Mouse (Mus musculus) myocyte (in vitro differentiated cells): Measurements from ENCODE around the gene Lins1. TPM values are rescaled to one million over a fixed set of nuclear protein-coding genes. Genes with fewer than 3 reads are reported as not detected.

Experiments
- H3K27me3 ChIP-seq: one replicate; pipeline ENCODE4 v1.6.1; 2011; ENCODE audit not compliant: control insufficient read depth, insufficient read depth, insufficient read length
- H3K36me3 ChIP-seq: one replicate; pipeline ENCODE4 v1.6.1; 2011; ENCODE audit not compliant: control insufficient read depth, insufficient read depth
- H3K4me2 ChIP-seq: one replicate; pipeline ENCODE4 v1.6.1; 2011; ENCODE audit warnings: low read depth, control low read depth
- H3K4me3 ChIP-seq: one replicate; pipeline ENCODE4 v1.5.1; 2011; ENCODE audit warnings: mild to moderate bottlenecking, control low read depth, moderate library complexity
- H3K79me2 ChIP-seq: one replicate; pipeline ENCODE4 v1.6.1; 2011; ENCODE audit not compliant: control insufficient read depth, insufficient read depth
- H3ac ChIP-seq: one replicate; pipeline ENCODE4 v1.6.1; 2011; ENCODE audit not compliant: control insufficient read depth, insufficient read length
- CEBPB ChIP-seq: IDR thresholded peaks from 2 replicates; pipeline ENCODE4 v1.6.1; 2011; ENCODE audit warnings: mild to moderate bottlenecking, moderate library complexity; ENCODE audit not compliant: poor library complexity, insufficient read depth, severe bottlenecking
- E2F4 ChIP-seq: IDR thresholded peaks from one replicate; pipeline ENCODE4 v1.6.1; 2011; ENCODE audit warnings: mild to moderate bottlenecking, control low read depth, moderate library complexity; ENCODE audit not compliant: insufficient read depth
- MAX ChIP-seq: IDR thresholded peaks from one replicate; pipeline ENCODE4 v1.6.1; 2011; ENCODE audit warnings: low read depth, mild to moderate bottlenecking, control low read depth
- MYOD1 ChIP-seq, 3 experiments: IDR thresholded peaks; one replicate each; pipeline ENCODE4 v1.6.1; 2011; ENCODE audit warnings: control low read depth in 2 of 3, low read depth in 2 of 3, mild to moderate bottlenecking in 2 of 3, moderate library complexity in 1 of 3; ENCODE audit not compliant: insufficient read length in 2 of 3, control insufficient read depth in 1 of 3
- MYOG ChIP-seq, 3 experiments: IDR thresholded peaks; one replicate each; pipeline ENCODE4 v1.6.1; 2011; ENCODE audit warnings: control low read depth in 2 of 3, low read depth in 2 of 3, mild to moderate bottlenecking in 2 of 3; ENCODE audit not compliant: insufficient read length in 2 of 3, control insufficient read depth in 1 of 3, insufficient read depth in 1 of 3
- POLR2A ChIP-seq: IDR thresholded peaks from one replicate; pipeline ENCODE4 v1.6.1; 2011; ENCODE audit warnings: low read depth, mild to moderate bottlenecking, control low read depth, moderate library complexity; ENCODE audit not compliant: insufficient read length
- POLR2AphosphoS2 ChIP-seq: IDR thresholded peaks from one replicate; pipeline ENCODE4 v1.6.1; 2011; ENCODE audit warnings: low read depth, control low read depth; ENCODE audit not compliant: insufficient read length
- REST ChIP-seq: IDR thresholded peaks from one replicate; pipeline ENCODE4 v1.6.1; 2011; ENCODE audit warnings: mild to moderate bottlenecking, control low read depth, moderate library complexity; ENCODE audit not compliant: insufficient read depth, insufficient read length
- SRF ChIP-seq: IDR thresholded peaks from one replicate; pipeline ENCODE4 v1.6.1; 2011; ENCODE audit warnings: low read depth; ENCODE audit not compliant: control insufficient read depth, insufficient read length
- TCF12 ChIP-seq: IDR thresholded peaks from one replicate; pipeline ENCODE4 v1.6.1; 2011; ENCODE audit warnings: mild to moderate bottlenecking, control low read depth; ENCODE audit not compliant: poor library complexity, insufficient read depth, severe bottlenecking
- TCF3 ChIP-seq: IDR thresholded peaks from one replicate; pipeline ENCODE4 v1.6.1; 2011; ENCODE audit warnings: low read depth, control low read depth; ENCODE audit not compliant: insufficient read length
- USF1 ChIP-seq: IDR thresholded peaks from one replicate; pipeline ENCODE4 v1.6.1; 2011; ENCODE audit warnings: low read depth, mild to moderate bottlenecking, control low read depth, moderate library complexity
- polyA plus RNA-seq: library from polyadenylated mRNA; unstranded; fragments of >200 nt; fragmentation: generic; extraction: Trizol; gene quantifications from one replicate; pipeline ENCODE4 v1.2.1, GENCODE M21; 2012; ENCODE audit warnings: missing spikeins

Gene Lins1
- polyA plus RNA-seq, 1 experiment: 6.7 TPM

GRCm38 (mm10) chr7:66743377-66743781, 53.7 kb downstream of the Lins1 start, which contains the start of gene Cers3:
Cers3 (plus strand) TSS chr7:66743504.
- TF ChIP-seq MYOD1 (IDR thresholded peaks at IDR 0.05; ENCODE audit: control insufficient read depth in 1 of 3, insufficient read length in 2 of 3, low read depth in 2 of 3): no peak
- no peak for TF ChIP-seq MYOG (IDR thresholded peaks at IDR 0.05; ENCODE audit: control insufficient read depth in 1 of 3, insufficient read depth in 1 of 3, insufficient read length in 2 of 3, low read depth in 2 of 3)
- no peak for TF ChIP-seq TCF12
- no peak for TF ChIP-seq POLR2AphosphoS2
- TF ChIP-seq MAX: no peak
- TF ChIP-seq POLR2A: no peak
- no peak for TF ChIP-seq CEBPB
- no peak for TF ChIP-seq TCF3
- no peak for TF ChIP-seq SRF
- no peak for TF ChIP-seq REST
- TF ChIP-seq USF1: no peak
- no peak for TF ChIP-seq E2F4
- Histone ChIP-seq H3ac (no peak within 1 kb of the TSS), H3K36me3 (no peaks in the 10 kb centered on the region), H3K4me2 (no peak within 1 kb of the TSS), H3K27me3 (no peaks in the 10 kb centered on the region), H3K4me3 (no peak within 1 kb of the TSS), H3K79me2 (no peaks in the 10 kb centered on the region)

DNA sequence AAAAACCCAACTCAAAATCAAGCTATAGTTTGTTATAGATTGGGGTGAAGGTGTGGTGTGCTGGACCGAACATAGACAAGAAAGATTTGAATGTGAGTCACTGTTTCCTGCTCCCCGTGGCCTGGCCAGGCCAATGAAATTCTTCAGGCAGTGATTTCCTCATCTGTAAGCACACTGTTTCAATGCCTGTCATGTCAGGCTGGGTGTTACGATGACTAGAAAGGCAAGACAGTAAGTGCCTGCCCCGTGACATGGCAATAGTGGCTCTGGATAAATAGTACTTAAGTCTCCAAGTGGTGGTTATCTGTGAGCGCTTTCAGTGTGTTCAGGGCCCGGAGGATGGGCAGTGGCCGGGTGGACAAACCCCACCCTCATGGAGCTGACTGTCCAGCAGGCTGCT, 57.3 kb downstream of the Lins1 start:
- H3K79me2 ChIP-seq: no peaks in the 10 kb centered on the region
- H3K27me3 ChIP-seq: no peaks in the 10 kb centered on the region
- TF ChIP-seq POLR2AphosphoS2 (no peak), TCF12 (no peak), SRF (no peak), CEBPB (no peak), MAX (no peak), MYOG (IDR thresholded peaks at IDR 0.05; ENCODE audit: control insufficient read depth in 1 of 3, insufficient read depth in 1 of 3, insufficient read length in 2 of 3, low read depth in 2 of 3) (no peak), MYOD1 (IDR thresholded peaks at IDR 0.05; ENCODE audit: control insufficient read depth in 1 of 3, insufficient read length in 2 of 3, low read depth in 2 of 3) (no peak), REST (no peak), POLR2A (no peak), E2F4 (no peak), TCF3 (no peak), USF1 (no peak)
- H3K4me2 ChIP-seq: no peak overlapping the region
- H3K36me3 ChIP-seq: no peaks in the 10 kb centered on the region
- H3ac ChIP-seq: no peak overlapping the region
- H3K4me3 ChIP-seq: no peak overlapping the region

DNA sequence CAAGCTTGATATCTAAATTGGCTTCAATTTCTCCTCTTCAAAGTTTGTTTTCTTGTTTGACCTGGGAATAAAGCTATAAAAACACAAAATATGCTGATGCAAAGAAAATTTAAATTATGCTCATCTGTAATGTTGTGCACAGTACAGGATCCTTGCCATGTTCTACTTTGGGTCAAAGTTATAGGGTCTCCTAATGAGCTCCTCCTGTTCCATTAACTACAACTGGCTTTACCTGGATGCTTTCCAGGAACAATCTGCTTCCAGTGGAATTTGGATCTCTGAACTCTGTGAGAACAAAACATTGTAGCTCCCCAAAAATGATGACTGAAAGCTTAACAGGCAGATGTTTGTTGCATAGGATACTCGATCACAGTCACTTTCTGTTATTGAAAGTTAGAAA, 60.3 kb downstream of the Lins1 start:
- H3K79me2 ChIP-seq: no peaks in the 10 kb centered on the region
- H3K36me3 ChIP-seq: no peaks in the 10 kb centered on the region
- TF ChIP-seq TCF3: no peak
- no peak for TF ChIP-seq TCF12
- no peak for TF ChIP-seq POLR2AphosphoS2
- TF ChIP-seq MAX: no peak
- no peak for TF ChIP-seq E2F4
- TF ChIP-seq MYOG (IDR thresholded peaks at IDR 0.05; ENCODE audit: control insufficient read depth in 1 of 3, insufficient read depth in 1 of 3, insufficient read length in 2 of 3, low read depth in 2 of 3): no peak
- TF ChIP-seq REST: no peak
- no peak for TF ChIP-seq SRF
- no peak for TF ChIP-seq POLR2A
- no peak for TF ChIP-seq CEBPB
- TF ChIP-seq MYOD1 (IDR thresholded peaks at IDR 0.05; ENCODE audit: control insufficient read depth in 1 of 3, insufficient read length in 2 of 3, low read depth in 2 of 3): no peak
- TF ChIP-seq USF1: no peak
- H3ac ChIP-seq: no peak overlapping the region
- no peaks in the 10 kb centered on the region for H3K27me3 ChIP-seq
- H3K4me3 ChIP-seq: no peak overlapping the region
- H3K4me2 ChIP-seq: no peak overlapping the region

DNA sequence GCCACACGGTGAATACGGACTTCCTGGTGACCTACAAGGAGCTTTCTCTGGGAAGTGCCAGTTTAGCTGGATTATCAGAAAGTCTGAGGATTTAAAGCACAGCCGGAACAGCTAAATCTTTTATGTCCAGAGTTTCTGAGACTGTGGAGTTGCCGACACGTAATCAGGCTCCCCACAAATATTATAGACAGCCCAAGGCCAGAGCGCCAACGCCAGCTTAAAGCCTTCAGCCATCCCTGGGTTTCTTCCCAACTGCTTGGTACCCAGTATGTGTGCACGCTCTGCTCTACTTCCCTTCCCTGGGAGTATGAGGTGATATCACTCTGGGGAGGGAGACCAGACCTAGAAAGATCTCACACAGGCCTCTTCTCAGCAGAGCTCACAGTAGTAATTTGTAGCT, 64.1 kb downstream of the Lins1 start:
- no peak overlapping the region for H3K4me3 ChIP-seq
- no peaks in the 10 kb centered on the region for H3K36me3 ChIP-seq
- no peak overlapping the region for H3K4me2 ChIP-seq
- no peak overlapping the region for H3ac ChIP-seq
- TF ChIP-seq TCF3: no peak
- TF ChIP-seq MYOG (IDR thresholded peaks at IDR 0.05; ENCODE audit: control insufficient read depth in 1 of 3, insufficient read depth in 1 of 3, insufficient read length in 2 of 3, low read depth in 2 of 3): no peak
- no peak for TF ChIP-seq MYOD1 (IDR thresholded peaks at IDR 0.05; ENCODE audit: control insufficient read depth in 1 of 3, insufficient read length in 2 of 3, low read depth in 2 of 3)
- no peak for TF ChIP-seq USF1
- TF ChIP-seq POLR2A: no peak
- TF ChIP-seq CEBPB: no peak
- no peak for TF ChIP-seq MAX
- TF ChIP-seq E2F4: no peak
- no peak for TF ChIP-seq TCF12
- no peak for TF ChIP-seq POLR2AphosphoS2
- TF ChIP-seq REST: no peak
- TF ChIP-seq SRF: no peak
- no peaks in the 10 kb centered on the region for H3K79me2 ChIP-seq
- H3K27me3 ChIP-seq: no peaks in the 10 kb centered on the region

- no peak for TF ChIP-seq CEBPB
- H3K79me2 ChIP-seq: no peaks in the 10 kb centered on the region
Observed at GRCm38 (mm10) chr7:66755611-66756010, 65.9 kb downstream of the Lins1 start.

More at GRCm38 (mm10) chr7:66755611-66756010, 65.9 kb downstream of the Lins1 start:
- no peak overlapping the region for H3K4me3 ChIP-seq
- no peak overlapping the region for H3ac ChIP-seq
- no peaks in the 10 kb centered on the region for H3K27me3 ChIP-seq
- H3K4me2 ChIP-seq: no peak overlapping the region
- H3K36me3 ChIP-seq: no peaks in the 10 kb centered on the region

Other genes starting within 250 kb of the Lins1 start
- 4.8 TPM for gene Asb7, start 293 bp upstream of the Lins1 start, polyA plus RNA-seq
- 0.14 TPM for gene Cers3, start 53.6 kb downstream of the Lins1 start, polyA plus RNA-seq
- 1.8 TPM for gene Adamts17, start 149.8 kb downstream of the Lins1 start, polyA plus RNA-seq